Mouse (Mus musculus): Measurements from ENCODE around the gene Ntn1.

GRCm38 (mm10) chr11:68430662-68431061 is 30.0 kb upstream of the Ntn1 start:
- TF ChIP-seq CTCF (IDR thresholded peaks at IDR 0.05; ENCODE audit: borderline replicate concordance, extremely low read depth, insufficient read depth, insufficient read length): no peak
- no peak for TF ChIP-seq POLR2A (IDR thresholded peaks at IDR 0.05; ENCODE audit: borderline replicate concordance, extremely low read depth, insufficient read depth, insufficient read length, poor library complexity, severe bottlenecking)
